Comparison of ENCODE assay signal across 18 mouse cellular contexts in the genomic region with DNA sequence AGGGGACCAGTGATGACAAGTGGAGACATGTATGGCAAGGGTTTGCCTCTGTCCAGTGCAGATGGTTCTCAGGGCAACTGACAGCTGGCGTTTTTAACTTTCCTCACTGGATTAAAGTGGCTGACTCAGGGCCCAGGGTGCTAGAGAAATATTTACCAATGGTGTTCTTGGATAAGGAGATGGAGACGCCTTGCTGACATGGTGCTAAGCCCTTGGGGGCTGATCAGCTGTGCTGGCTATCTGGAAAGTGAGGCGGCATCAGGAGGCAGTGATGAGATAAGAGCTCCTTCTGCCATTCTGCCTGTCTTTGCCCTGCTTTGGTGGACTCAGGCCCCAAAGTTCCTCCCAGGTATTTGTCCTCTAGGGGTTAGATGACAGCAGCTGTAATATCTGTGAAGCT. TPM values are rescaled to one million over a fixed set of nuclear protein-coding genes. Genes with fewer than 3 reads are reported as not detected.
A peak's percentile ranks its signal among the peaks of the same experiment; 100 is the strongest.
DNase-seq lines count a peak whose midpoint lies in the region; ATAC-seq and TF ChIP-seq lines count a peak whose summit lies in the region.
"Had no signal": no experiment of that assay in that cellular context is flagged by ENCODE, and none has a peak within 500 bp of the region (broad histone marks: within the 10 kb centered on the region; RNA-seq: fewer than 3 reads in every experiment).

No protein-coding gene starts in this region.

- no peak overlapping the region; the same call in 1 of the 2 replicates for H3K4me2 ChIP-seq in heart, embryonic 11.5 days
- no peak overlapping the region for H3K4me2 ChIP-seq in midbrain, embryonic 12.5 days (replicated peaks)
- no peak overlapping the region for H3K4me2 ChIP-seq in midbrain, embryonic 15.5 days
- H3K4me2 ChIP-seq: forebrain, embryonic 12.5 days; hindbrain, embryonic 12.5 days; neural tube, embryonic 15.5 days had no signal

- peak overlapping the region; percentile 37; the same call in 1 of the 2 replicates for H3K27ac ChIP-seq in heart, embryonic 11.5 days (ENCODE audit: low read depth, low read length)
- H3K27ac ChIP-seq in midbrain, embryonic 12.5 days (replicated peaks): no peak overlapping the region
- no peak overlapping the region for H3K27ac ChIP-seq in midbrain, embryonic 15.5 days
- H3K27ac ChIP-seq in liver, adult 2 months (replicated peaks; ENCODE audit: insufficient read depth, low read depth, low read length): peak overlapping the region; percentile 61
- H3K27ac ChIP-seq: forebrain, embryonic 12.5 days; heart, adult 2 months; hindbrain, embryonic 12.5 days; macrophage; neural tube, embryonic 15.5 days had no signal

- no peak for TF ChIP-seq POLR2A in liver, adult 2 months (IDR thresholded peaks at IDR 0.05; ENCODE audit: extremely low read depth, insufficient read depth, low read length)

- peaks cover 18% of the 10 kb centered on the region for H3K36me3 ChIP-seq in heart, embryonic 11.5 days (ENCODE audit: control insufficient read depth, insufficient read depth, low read length)
- peaks cover 51% of the 10 kb centered on the region for H3K36me3 ChIP-seq in midbrain, embryonic 12.5 days
- peaks cover 21% of the 10 kb centered on the region for H3K36me3 ChIP-seq in midbrain, embryonic 15.5 days (replicated peaks)
- no peaks in the 10 kb centered on the region; the same call in 1 of the 2 replicates for H3K36me3 ChIP-seq in liver, adult 2 months (ENCODE audit: control insufficient read depth, insufficient read depth, low read length)

- H3K9me3 ChIP-seq in heart, embryonic 11.5 days (replicated peaks; ENCODE audit: control insufficient read depth, low read length): no peaks in the 10 kb centered on the region
- H3K9me3 ChIP-seq in midbrain, embryonic 12.5 days: no peaks in the 10 kb centered on the region
- H3K9me3 ChIP-seq in midbrain, embryonic 15.5 days: no peaks in the 10 kb centered on the region
- H3K9me3 ChIP-seq: forebrain, embryonic 12.5 days; hindbrain, embryonic 12.5 days; neural tube, embryonic 15.5 days had no signal

- no peak for ATAC-seq in heart, embryonic 11.5 days (replicated peaks; ENCODE audit: insufficient number of reproducible peaks, low FRiP score, low TSS enrichment)
- no peak for ATAC-seq in midbrain, embryonic 12.5 days (ENCODE audit: low FRiP score, low read depth)
- no peak for ATAC-seq in midbrain, embryonic 15.5 days (replicated peaks)
- peak; percentile 49 for ATAC-seq in megakaryocyte-erythroid progenitor cell, adult 5-6 weeks (replicated peaks; ENCODE audit: low FRiP score, low TSS enrichment, poor library complexity, severe bottlenecking)
- no peak for ATAC-seq in granulocyte monocyte progenitor cell, adult 5-6 weeks (replicated peaks; ENCODE audit: poor library complexity, severe bottlenecking)
- ATAC-seq: intestine, embryonic 16.5 days had no signal

- 24% methylated on average over 3 of the region's 3 CpGs for WGBS in heart, embryonic 11.5 days (ENCODE audit: insufficient replicate concordance)
- WGBS in midbrain, embryonic 12.5 days: 85% methylated on average over 3 of the region's 3 CpGs
- WGBS in midbrain, embryonic 15.5 days: 78% methylated on average over 3 of the region's 3 CpGs
- WGBS in liver, adult 2 months: 65% methylated on average over 3 of the region's 3 CpGs

- peaks cover 26% of the 10 kb centered on the region for H3K4me1 ChIP-seq in heart, embryonic 11.5 days (ENCODE audit: control insufficient read depth, insufficient read depth, low read length)
- no peaks in the 10 kb centered on the region for H3K4me1 ChIP-seq in midbrain, embryonic 12.5 days
- H3K4me1 ChIP-seq in midbrain, embryonic 15.5 days: peaks cover 8% of the 10 kb centered on the region; the same call in 1 of the 2 replicates
- H3K4me1 ChIP-seq in liver, adult 2 months (ENCODE audit: control insufficient read depth, insufficient read depth, low read length): peaks cover 45% of the 10 kb centered on the region

- H3K9ac ChIP-seq in heart, embryonic 11.5 days (ENCODE audit: low read depth, low read length): no peak overlapping the region
- 0 out of 2 replicates have a peak overlapping the region, but pooled peaks have one; percentile 1 for H3K9ac ChIP-seq in midbrain, embryonic 12.5 days (replicated peaks)
- no peak overlapping the region for H3K9ac ChIP-seq in midbrain, embryonic 15.5 days
- no peak overlapping the region for H3K9ac ChIP-seq in liver, adult 2 months (ENCODE audit: low read depth, low read length)
- H3K9ac ChIP-seq: forebrain, embryonic 12.5 days; hindbrain, embryonic 12.5 days; neural tube, embryonic 15.5 days had no signal

- no peaks in the 10 kb centered on the region for H3K27me3 ChIP-seq in heart, embryonic 11.5 days (ENCODE audit: control insufficient read depth, insufficient read depth, low read length)
- no peaks in the 10 kb centered on the region for H3K27me3 ChIP-seq in midbrain, embryonic 12.5 days
- H3K27me3 ChIP-seq in midbrain, embryonic 15.5 days (replicated peaks): no peaks in the 10 kb centered on the region
- H3K27me3 ChIP-seq in liver, adult 2 months (ENCODE audit: control insufficient read depth, insufficient read depth, low read length): no peaks in the 10 kb centered on the region
- H3K27me3 ChIP-seq: forebrain, embryonic 12.5 days; hindbrain, embryonic 12.5 days; neural tube, embryonic 15.5 days had no signal

- no peak for DNase-seq in heart, postnatal 25 days (ENCODE audit: low spot score)
- no peak for DNase-seq in liver, adult 2 months (ENCODE audit: extremely low read depth, low read depth, low spot score)
- no peak for DNase-seq in kidney, adult 9 months
- DNase-seq: heart, adult 2 months; kidney, postnatal 25 days; layer of hippocampus, adult 9-11 months; lung, adult 18-20 months; retina, postnatal 1 day had no signal

- no peak for TF ChIP-seq CTCF in liver, adult 2 months (IDR thresholded peaks at IDR 0.05; ENCODE audit: low read depth, low read length)

- intact Hi-C loops in heart, postnatal 25 days (cut with DNase I): no loop called here

- no peak overlapping the region for H3K4me3 ChIP-seq in heart, embryonic 11.5 days (ENCODE audit: low read depth, low read length)
- no peak overlapping the region for H3K4me3 ChIP-seq in midbrain, embryonic 12.5 days
- H3K4me3 ChIP-seq in midbrain, embryonic 15.5 days: no peak overlapping the region
- no peak overlapping the region for H3K4me3 ChIP-seq in liver, adult 2 months (ENCODE audit: insufficient read depth, low read depth, low read length)
- H3K4me3 ChIP-seq: forebrain, embryonic 12.5 days; heart, adult 2 months; hindbrain, embryonic 12.5 days; neural tube, embryonic 15.5 days had no signal

- H3K79me2 ChIP-seq in liver, adult 2 months (ENCODE audit: control insufficient read depth, insufficient read depth, low read length): peaks cover 39% of the 10 kb centered on the region

RNA-seq across cellular contexts. Expression of gene Ranbp3, which starts 9.8 kb away (rescaled TPM):
- polyA plus RNA-seq in heart, embryonic 11.5 days (2014; fragmentation: Nextera tagmentation; extraction: Ambion mirVana): 65.9 and 66.2 TPM in 2 replicates
- 10 to 100 TPM; 35.7 to 37.5 TPM for total RNA-seq in heart, postnatal 25 days (2021)
- 109 and 115 TPM in 2 replicates for polyA plus RNA-seq in midbrain, embryonic 12.5 days (2016; fragmentation: Nextera tagmentation; extraction: Ambion mirVana)
- 109 and 116 TPM in 2 replicates for polyA plus RNA-seq in midbrain, embryonic 15.5 days (2015; fragmentation: Nextera tagmentation; extraction: Ambion mirVana)
- total RNA-seq in liver, adult 2 months (2014; rRNA removed): 14.3 and 18.6 TPM in 2 replicates
- 36.2 and 38.7 TPM in 2 replicates for polyA plus RNA-seq in liver, adult 2 months (2012; rRNA removed)
- total RNA-seq in megakaryocyte-erythroid progenitor cell, adult 5-6 weeks (2014; fragmentation: Nextera tagmentation): 81.7 and 94.5 TPM in 2 replicates
- total RNA-seq in megakaryocyte-erythroid progenitor cell, adult 5-6 weeks (2017): 50.6 and 58.1 TPM in 2 replicates
- 43.9 and 64.7 TPM in 2 replicates for total RNA-seq in granulocyte monocyte progenitor cell, adult 5-6 weeks (2014; fragmentation: Nextera tagmentation)
- 57.2 and 70.1 TPM in 2 replicates for total RNA-seq in granulocyte monocyte progenitor cell, adult 5-6 weeks (2017)

RNA-seq across cellular contexts. Expression of gene Ndufa11, which starts 34.7 kb away (rescaled TPM):
- 651 and 677 TPM in 2 replicates for polyA plus RNA-seq in heart, embryonic 11.5 days (2014; fragmentation: Nextera tagmentation; extraction: Ambion mirVana)
- 100 to 1,000 TPM; 913 to 934 TPM for total RNA-seq in heart, postnatal 25 days (2021)
- polyA plus RNA-seq in midbrain, embryonic 12.5 days (2016; fragmentation: Nextera tagmentation; extraction: Ambion mirVana): 325 and 338 TPM in 2 replicates
- polyA plus RNA-seq in midbrain, embryonic 15.5 days (2015; fragmentation: Nextera tagmentation; extraction: Ambion mirVana): 516 and 531 TPM in 2 replicates
- 110 and 146 TPM in 2 replicates for total RNA-seq in liver, adult 2 months (2014; rRNA removed)
- 462 and 466 TPM in 2 replicates for polyA plus RNA-seq in liver, adult 2 months (2012; rRNA removed)
- 181 and 226 TPM in 2 replicates for total RNA-seq in megakaryocyte-erythroid progenitor cell, adult 5-6 weeks (2014; fragmentation: Nextera tagmentation)
- total RNA-seq in megakaryocyte-erythroid progenitor cell, adult 5-6 weeks (2017): 75.6 and 167 TPM in 2 replicates
- 134 and 201 TPM in 2 replicates for total RNA-seq in granulocyte monocyte progenitor cell, adult 5-6 weeks (2014; fragmentation: Nextera tagmentation)
- 99.5 and 106 TPM in 2 replicates for total RNA-seq in granulocyte monocyte progenitor cell, adult 5-6 weeks (2017)

RNA-seq across cellular contexts. Expression of gene Vmac, which starts 34.9 kb away (rescaled TPM):
- 11.9 and 13.4 TPM in 2 replicates for polyA plus RNA-seq in heart, embryonic 11.5 days (2014; fragmentation: Nextera tagmentation; extraction: Ambion mirVana)
- 1 to 10 TPM; 5.0 to 5.2 TPM for total RNA-seq in heart, postnatal 25 days (2021)
- 15.4 and 18.2 TPM in 2 replicates for polyA plus RNA-seq in midbrain, embryonic 12.5 days (2016; fragmentation: Nextera tagmentation; extraction: Ambion mirVana)
- polyA plus RNA-seq in midbrain, embryonic 15.5 days (2015; fragmentation: Nextera tagmentation; extraction: Ambion mirVana): 15.5 and 18.2 TPM in 2 replicates
- 8.9 and 10.7 TPM in 2 replicates for total RNA-seq in liver, adult 2 months (2014; rRNA removed)
- 12.3 and 15.2 TPM in 2 replicates for polyA plus RNA-seq in liver, adult 2 months (2012; rRNA removed)
- total RNA-seq in megakaryocyte-erythroid progenitor cell, adult 5-6 weeks (2014; fragmentation: Nextera tagmentation): 4.5 and 5.5 TPM in 2 replicates
- total RNA-seq in megakaryocyte-erythroid progenitor cell, adult 5-6 weeks (2017): 4.1 and 7.6 TPM in 2 replicates
- total RNA-seq in granulocyte monocyte progenitor cell, adult 5-6 weeks (2014; fragmentation: Nextera tagmentation): 5.3 and 9.1 TPM in 2 replicates
- total RNA-seq in granulocyte monocyte progenitor cell, adult 5-6 weeks (2017): 3.7 and 9.1 TPM in 2 replicates

RNA-seq across cellular contexts. Expression of gene Catsperd, which starts 54.9 kb away (rescaled TPM):
- polyA plus RNA-seq in heart, embryonic 11.5 days (2014; fragmentation: Nextera tagmentation; extraction: Ambion mirVana): 0.20 and 0.42 TPM in 2 replicates
- not detected for total RNA-seq in heart, postnatal 25 days (2021)
- polyA plus RNA-seq in midbrain, embryonic 12.5 days (2016; fragmentation: Nextera tagmentation; extraction: Ambion mirVana): 0.80 and 1.1 TPM in 2 replicates
- 2.3 and 2.5 TPM in 2 replicates for polyA plus RNA-seq in midbrain, embryonic 15.5 days (2015; fragmentation: Nextera tagmentation; extraction: Ambion mirVana)
- total RNA-seq in liver, adult 2 months (2014; rRNA removed): 1.0 and 1.1 TPM in 2 replicates
- 0.70 and 4.0 TPM in 2 replicates for polyA plus RNA-seq in liver, adult 2 months (2012; rRNA removed)
- total RNA-seq in megakaryocyte-erythroid progenitor cell, adult 5-6 weeks (2014; fragmentation: Nextera tagmentation): not detected in 2 replicates
- 0.38 TPM in 1 of 2 replicates, not detected in the other for total RNA-seq in megakaryocyte-erythroid progenitor cell, adult 5-6 weeks (2017)
- total RNA-seq in granulocyte monocyte progenitor cell, adult 5-6 weeks (2014; fragmentation: Nextera tagmentation): not detected in 2 replicates
- total RNA-seq in granulocyte monocyte progenitor cell, adult 5-6 weeks (2017): 0.77 TPM in 1 of 2 replicates, not detected in the other
- total RNA-seq: heart, adult 2 months had no signal
- polyA plus RNA-seq: macrophage had no signal

RNA-seq across cellular contexts. Expression of gene Lonp1, which starts 56.2 kb away (rescaled TPM):
- polyA plus RNA-seq in heart, embryonic 11.5 days (2014; fragmentation: Nextera tagmentation; extraction: Ambion mirVana): 54.1 and 62.2 TPM in 2 replicates
- 100 to 1,000 TPM; 107 to 112 TPM for total RNA-seq in heart, postnatal 25 days (2021)
- 52.1 TPM in 2 replicates for polyA plus RNA-seq in midbrain, embryonic 12.5 days (2016; fragmentation: Nextera tagmentation; extraction: Ambion mirVana)
- polyA plus RNA-seq in midbrain, embryonic 15.5 days (2015; fragmentation: Nextera tagmentation; extraction: Ambion mirVana): 48.9 and 52.9 TPM in 2 replicates
- 81.0 and 89.5 TPM in 2 replicates for total RNA-seq in liver, adult 2 months (2014; rRNA removed)
- 124 and 129 TPM in 2 replicates for polyA plus RNA-seq in liver, adult 2 months (2012; rRNA removed)
- total RNA-seq in megakaryocyte-erythroid progenitor cell, adult 5-6 weeks (2014; fragmentation: Nextera tagmentation): 59.8 and 63.2 TPM in 2 replicates
- 76.5 and 108 TPM in 2 replicates for total RNA-seq in megakaryocyte-erythroid progenitor cell, adult 5-6 weeks (2017)
- total RNA-seq in granulocyte monocyte progenitor cell, adult 5-6 weeks (2014; fragmentation: Nextera tagmentation): 38.2 and 45.5 TPM in 2 replicates
- total RNA-seq in granulocyte monocyte progenitor cell, adult 5-6 weeks (2017): 64.1 and 68.4 TPM in 2 replicates

Comparison
In these comparisons a context has a peak if more than half of its experiments do, and no peak if none do; other contexts are left out.
1. H3K27ac ChIP-seq: peak in heart, embryonic 11.5 days (single experiment) and liver, adult 2 months (single experiment); none in midbrain, embryonic 12.5 days (single experiment) and midbrain, embryonic 15.5 days (single experiment).